Mouse (Mus musculus): Measurements from ENCODE around the gene Rere.

The Rere gene

DNA sequence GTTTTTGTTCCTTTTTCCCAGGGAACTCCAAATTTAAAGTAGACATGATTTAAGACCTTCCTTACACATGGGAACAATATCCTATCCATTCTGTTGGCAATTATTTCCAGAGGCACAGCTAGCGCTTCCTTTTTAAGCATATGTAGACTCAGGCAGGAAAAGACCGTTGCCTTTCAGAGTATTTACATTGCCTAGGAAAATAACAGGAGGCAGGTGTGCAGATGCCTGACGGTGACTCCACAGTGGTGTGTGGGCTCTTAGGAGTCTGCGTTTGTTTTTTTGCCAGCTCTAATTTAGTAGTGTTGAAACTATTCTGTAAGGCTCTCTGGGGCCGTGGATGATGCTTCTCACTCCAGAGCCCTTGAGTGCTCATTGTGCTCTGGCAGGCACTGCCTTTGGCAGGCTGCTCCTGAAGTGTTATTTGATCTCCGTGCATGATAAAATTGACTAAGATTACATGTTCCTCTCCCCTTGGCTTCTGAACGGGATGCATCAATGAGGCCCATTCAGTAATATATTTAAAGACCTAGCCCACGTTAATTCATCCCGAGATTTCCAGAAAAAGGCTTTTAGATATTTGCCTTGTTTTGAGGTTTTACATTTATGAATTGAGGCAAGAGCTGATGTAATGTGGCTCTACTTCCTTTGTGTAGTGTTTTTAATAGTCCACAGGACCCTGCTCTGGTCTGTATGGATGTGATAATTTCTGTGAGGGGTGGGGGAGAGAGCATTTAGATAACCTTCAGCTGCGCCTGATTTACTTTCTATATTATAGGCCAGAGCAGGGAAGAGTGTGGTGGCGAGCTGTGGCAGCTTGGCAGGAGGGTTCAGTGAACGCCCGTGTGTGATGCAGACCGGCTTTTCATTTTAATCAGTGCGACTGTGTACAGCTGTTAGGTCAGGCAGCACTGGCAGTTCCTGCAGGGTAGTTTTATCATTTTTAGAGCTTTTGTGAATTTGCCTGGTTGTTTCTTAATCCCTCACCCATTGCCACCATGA lies 92.0 kb downstream of the Rere start:
- no peak for TF ChIP-seq GATA4 (IDR thresholded peaks at IDR 0.05; ENCODE audit: insufficient replicate concordance, low read length)

DNA sequence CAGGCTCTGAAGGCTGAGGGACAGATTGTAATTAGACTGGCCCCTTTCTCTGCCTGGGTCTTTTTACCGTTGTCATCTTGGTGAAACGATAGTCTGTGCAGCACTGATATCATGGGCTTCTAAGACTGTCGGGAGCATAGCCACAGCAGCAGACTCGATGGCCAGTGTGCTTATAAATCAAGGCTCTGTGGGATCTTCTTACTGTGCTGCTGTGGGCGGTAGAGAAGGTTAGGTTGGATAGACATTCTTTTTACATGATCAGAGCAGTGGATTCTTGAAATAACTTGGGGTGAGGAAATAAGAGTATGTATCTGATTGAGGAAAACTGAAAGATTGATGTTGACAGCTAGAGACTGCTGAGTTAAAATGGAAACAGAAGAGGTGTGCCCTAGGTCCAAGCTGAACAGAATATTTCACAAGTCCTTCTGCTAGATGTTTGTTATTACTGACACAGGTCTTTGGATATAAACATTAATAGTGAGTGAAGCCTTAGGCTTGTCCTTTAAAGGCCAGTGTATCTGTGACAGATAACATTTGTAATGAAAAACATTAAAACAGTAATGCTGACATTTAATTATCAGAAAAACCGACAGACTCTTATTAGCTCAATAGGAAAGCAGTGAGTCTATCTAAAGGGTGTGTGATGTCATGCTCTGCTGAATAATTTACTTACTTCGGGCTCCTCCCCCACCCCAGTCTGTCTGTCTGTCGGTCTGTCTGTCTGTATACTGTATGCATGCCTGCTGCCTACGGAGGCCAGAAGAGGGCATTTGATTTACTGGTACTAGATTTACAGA lies 93.4 kb downstream of the Rere start:
- no peak for TF ChIP-seq GATA4 (IDR thresholded peaks at IDR 0.05; ENCODE audit: insufficient replicate concordance, low read length)

DNA sequence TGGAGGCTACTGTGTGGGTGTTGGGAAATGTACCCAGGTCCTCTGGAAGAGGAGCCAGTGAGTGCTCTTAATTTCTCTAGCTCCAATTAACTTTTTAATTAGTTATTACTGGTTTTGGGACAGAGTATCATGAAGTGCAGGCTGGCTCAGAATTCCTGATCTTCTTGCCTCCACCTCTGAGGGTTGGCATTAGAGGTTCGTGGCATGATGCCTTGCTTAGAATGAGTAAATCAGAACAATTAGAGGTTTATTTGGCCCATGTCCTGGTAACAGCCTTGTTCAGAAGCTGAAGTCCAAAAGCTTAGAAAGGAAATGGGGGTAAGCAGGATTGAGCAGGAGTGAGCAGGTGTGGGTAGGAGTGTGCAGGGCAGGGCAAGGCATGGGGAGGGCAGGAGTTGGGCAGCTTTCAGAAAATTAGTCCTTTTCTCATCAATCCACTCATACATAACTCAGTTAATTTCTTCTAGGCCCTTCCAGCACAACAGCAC lies 94.0 kb downstream of the Rere start:
- TF ChIP-seq GATA4 (IDR thresholded peaks at IDR 0.05; ENCODE audit: insufficient replicate concordance, low read length), result no peak

DNA sequence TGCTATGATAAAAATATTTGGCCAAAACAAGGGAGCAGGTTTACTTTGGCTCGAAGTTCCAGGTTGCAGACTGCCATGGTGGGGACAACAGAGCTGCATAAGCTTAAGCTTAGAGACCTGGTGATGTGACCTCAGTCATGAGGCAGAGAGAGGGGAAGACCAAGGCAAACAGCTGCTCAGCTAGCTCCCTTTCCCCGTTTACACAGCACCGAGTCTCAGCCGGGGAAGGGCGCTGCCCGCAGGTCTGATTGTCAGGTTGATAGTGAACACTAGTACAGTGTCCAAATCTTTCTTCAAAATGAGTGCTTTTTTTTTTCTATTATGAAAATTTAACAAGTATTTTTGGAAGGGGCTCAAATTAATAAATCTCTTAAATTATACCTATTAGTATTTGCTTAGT lies 97.9 kb downstream of the Rere start:
- TF ChIP-seq GATA4 (IDR thresholded peaks at IDR 0.05; ENCODE audit: insufficient replicate concordance, low read length), result no peak

DNA sequence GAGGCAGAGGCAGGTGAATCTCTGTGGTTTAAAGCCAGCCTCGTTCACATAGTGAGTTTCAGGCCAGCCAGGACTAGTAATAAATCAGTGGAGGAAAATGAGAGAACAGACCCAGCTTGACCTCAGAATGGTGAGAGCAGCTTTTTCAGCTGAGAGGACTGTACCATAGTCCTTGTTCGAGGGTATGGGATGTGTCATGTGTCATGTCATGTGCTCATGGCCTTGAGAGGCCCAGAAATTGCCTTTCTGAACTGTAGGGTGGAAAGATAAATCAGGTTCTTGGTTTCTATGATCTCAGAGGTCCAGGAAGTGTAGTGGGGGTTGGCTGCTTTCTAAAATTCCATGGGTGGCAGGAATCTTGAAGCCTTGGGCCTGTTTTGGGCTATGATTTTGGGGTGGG lies 98.3 kb downstream of the Rere start:
- TF ChIP-seq GATA4 (IDR thresholded peaks at IDR 0.05; ENCODE audit: insufficient replicate concordance, low read length), result no peak

DNA sequence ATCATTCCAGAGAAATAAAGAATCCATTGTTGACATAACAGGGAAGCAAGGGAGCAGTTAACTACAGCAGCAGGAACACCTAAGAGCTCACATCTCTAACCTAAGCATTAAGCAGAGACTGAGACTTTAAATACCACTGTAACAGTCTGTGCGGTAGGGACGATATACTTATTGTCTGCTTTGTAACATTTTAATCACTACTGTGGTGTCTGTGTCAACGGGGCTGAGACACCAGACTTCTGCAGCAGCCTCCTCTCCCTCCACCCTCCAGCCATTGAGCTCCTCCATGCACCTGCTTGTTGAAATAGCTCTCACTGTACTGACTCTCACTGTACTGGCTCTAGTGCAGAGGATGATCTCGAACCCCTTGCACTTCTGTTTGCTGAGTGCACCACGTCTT lies 98.8 kb downstream of the Rere start:
- TF ChIP-seq GATA4 (IDR thresholded peaks at IDR 0.05; ENCODE audit: insufficient replicate concordance, low read length), result no peak

DNA sequence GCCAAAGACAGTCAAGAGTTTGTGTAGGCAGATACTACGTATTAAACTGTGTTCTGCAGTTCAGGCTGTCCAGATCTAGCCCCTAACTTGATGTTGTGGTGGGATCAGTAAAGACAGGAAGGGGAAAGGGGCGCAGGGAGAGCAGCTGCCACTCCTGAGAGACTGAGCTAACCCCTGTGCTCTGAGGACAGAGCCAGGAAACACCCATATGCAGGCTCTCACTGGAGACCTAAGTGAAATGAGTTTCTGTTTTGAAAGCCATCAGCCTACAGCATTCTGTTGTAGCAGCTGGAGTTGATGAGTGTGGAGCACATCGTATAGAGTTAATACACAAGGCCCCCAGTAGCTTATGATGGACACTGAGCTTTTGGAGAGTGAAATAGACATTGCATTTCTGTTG lies 101.1 kb downstream of the Rere start:
- TF ChIP-seq GATA4 (IDR thresholded peaks at IDR 0.05; ENCODE audit: insufficient replicate concordance, low read length), result no peak

DNA sequence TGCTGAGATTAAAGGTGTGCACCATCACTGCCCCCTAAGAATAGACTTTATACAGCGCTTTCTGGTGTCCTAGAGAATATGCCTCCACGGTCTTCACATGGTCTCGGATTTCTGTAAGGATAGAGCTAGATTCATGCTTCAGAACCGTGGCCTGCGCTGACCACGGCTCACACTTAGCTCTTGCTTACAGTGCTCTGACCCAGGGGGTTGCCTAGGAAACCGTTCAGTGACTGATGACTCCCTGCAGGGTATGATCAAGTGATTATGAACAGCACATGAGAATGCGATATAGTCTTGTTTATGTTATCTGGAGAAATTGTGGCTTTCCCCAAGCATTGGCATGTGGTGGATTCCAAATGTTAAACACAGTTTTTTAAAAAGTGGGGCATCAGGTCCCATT lies 103.0 kb downstream of the Rere start:
- TF ChIP-seq GATA4 (IDR thresholded peaks at IDR 0.05; ENCODE audit: insufficient replicate concordance, low read length), result no peak

DNA sequence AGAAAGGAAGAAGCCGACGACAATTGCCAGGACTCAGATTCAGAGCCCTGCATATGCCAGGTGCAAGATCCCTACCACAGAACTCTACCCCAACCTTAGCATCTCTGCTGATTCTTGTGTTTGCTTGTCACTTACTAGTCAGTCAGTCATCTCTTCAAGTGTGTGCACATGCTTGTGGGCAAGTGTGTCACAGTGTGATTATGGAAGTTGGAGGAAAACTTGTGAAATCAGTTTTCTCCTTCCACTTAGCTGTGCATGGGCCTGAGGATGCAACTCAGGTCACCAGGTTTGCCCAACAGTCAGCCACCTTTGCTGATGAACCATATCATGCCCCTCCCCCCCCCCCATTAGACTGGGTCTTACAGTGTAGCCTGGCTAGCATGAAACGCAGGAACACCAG lies 103.5 kb downstream of the Rere start:
- TF ChIP-seq GATA4 (IDR thresholded peaks at IDR 0.05; ENCODE audit: insufficient replicate concordance, low read length), result no peak

DNA sequence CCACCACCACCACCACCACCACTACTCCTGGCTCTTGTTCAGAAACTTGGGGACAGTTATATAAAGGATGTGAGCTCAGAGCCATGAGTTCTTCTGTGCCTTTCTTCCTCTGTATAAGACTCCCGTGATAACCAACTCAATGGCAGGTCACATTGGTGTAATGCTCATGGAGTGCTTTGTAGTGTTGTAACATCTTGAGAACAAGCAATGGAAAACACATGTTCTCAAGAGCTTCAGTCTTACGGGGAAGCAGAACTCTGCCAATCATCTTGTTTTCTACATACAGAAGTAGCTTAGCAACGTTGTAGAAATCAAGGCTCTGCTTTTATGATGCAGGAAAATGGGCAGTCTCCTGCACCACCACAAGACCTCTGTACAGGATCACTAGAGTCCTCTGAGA lies 107.1 kb downstream of the Rere start:
- no peak for TF ChIP-seq GATA4 (IDR thresholded peaks at IDR 0.05; ENCODE audit: insufficient replicate concordance, low read length)

DNA sequence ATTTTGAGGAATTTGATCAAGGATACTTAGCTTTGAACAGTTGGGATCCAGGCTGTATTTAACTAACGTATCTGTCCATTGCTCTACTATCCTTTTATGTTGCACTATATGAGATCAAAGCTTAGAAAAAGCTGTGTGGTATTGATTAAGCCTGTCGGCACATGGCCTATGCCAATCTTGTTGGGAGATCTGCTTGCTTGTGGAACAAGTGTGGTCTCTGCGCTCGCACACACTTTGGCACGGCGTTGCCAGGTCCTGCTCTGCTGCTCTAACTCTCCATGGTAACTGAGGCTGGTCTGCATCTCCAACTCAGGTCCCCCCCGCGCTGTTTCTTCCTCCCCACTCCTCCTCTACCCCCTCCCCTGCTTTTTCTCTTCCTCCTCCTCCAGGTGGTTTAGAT lies 112.2 kb downstream of the Rere start:
- TF ChIP-seq GATA4 (IDR thresholded peaks at IDR 0.05; ENCODE audit: insufficient replicate concordance, low read length), result no peak

DNA sequence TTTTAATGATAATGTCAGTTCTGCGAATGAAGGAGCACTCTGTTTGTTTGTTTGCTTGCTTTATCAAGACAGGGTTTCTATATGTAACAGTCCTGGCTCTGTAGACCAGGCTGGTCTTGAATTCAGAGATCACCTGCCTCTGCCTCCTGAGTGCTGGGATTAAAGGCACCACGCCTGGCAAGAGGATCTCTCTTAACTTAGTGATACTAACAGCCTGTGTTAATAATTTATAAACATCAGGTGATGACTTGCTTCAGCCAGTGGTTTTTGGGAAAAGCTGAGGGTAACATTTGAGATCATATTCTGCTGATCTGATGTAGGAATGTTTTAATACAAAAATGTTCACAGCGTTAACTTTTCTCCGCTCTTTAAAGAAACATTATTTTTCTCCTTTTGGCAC lies 112.6 kb downstream of the Rere start:
- TF ChIP-seq GATA4 (IDR thresholded peaks at IDR 0.05; ENCODE audit: insufficient replicate concordance, low read length), result no peak

DNA sequence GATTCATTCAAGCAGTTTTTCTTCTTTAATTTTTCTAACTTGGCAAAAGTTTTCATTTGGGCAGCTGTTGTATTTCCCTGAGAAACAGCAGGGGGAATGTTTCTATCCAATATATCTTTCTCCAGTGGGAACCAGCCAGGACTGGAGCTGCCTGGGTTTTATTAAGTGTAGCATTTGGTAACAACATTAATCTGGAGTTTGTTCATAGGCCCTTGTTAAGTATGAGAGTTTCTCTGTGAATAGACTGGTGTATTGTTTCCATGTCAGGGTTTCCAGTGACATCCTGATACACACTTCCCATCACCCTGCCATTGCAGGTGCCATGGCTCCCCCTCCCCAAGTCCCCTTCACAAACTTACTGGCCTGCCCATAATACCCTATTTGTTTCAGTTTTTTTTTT lies 114.9 kb downstream of the Rere start:
- no peak for TF ChIP-seq GATA4 (IDR thresholded peaks at IDR 0.05; ENCODE audit: insufficient replicate concordance, low read length)

DNA sequence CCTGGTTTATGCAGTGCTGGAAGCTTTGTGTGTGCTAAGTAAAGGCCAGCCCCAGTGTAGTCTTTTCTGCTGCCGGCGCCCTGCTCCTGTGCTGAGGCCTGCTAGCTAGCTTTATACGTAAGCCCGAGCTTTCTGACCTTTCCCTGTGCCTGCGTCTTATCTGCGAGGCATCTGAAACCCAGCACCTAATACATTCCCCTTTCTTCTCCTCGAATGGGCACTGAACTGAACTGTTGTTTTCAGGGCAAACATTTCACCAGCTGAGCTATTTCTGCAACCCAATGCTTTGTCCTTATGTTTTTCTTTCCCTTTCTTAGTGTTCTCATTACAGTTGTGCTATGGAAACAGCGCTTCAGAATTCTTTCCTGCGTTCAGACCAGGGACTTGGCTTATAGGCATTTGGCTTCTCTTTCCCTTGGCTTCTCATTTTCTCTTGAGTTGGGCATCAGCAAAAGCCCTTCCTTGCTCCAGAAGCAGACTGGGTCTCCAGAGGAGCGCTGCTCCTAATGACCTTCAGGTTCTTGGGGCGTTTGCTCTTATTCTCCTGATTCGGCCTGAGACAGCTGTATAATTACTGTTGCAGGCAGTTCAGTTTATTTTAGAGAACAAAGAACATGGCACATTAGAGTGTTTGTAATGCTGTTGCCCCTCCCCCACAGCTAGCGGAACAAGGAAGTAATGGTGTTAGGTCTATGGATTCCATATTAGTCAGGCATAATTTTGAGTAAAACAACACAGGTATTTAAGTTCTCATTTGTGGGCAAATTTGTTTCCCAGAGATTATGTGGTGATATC lies 115.6 kb downstream of the Rere start:
- TF ChIP-seq GATA4 (IDR thresholded peaks at IDR 0.05; ENCODE audit: insufficient replicate concordance, low read length), result no peak

DNA sequence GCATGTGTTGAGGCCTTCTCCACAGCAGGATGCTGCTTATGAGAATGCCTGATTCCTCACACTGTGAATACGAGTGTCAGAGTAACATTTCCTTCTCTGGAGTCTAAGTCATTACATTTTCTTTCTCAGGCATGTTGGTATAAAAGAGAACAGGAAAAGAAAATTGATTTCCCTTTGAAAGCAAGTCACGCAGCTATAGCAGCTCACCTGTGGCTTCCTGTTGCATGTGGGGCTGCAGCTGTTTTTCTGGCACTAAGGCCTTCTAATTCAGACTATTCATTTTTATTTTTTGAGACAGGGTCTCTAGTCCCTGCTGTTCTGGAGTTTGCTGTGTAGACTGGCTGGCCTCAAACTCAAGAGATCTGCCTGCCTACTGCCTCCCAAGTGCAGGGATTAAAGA lies 117.6 kb downstream of the Rere start:
- TF ChIP-seq GATA4 (IDR thresholded peaks at IDR 0.05; ENCODE audit: insufficient replicate concordance, low read length), result no peak

Data from liver, adult (tissue).